Mouse (Mus musculus): ENCODE measurements at regions not wholly inside any gene's neighbourhood (a gene's known extent, or its start where the extent isn't known, plus 50 kb on each side); places are given as distances from the start of the nearest gene placed in this dataset.

GRCm38 (mm10) chr9:98140546-98140945, 107.6 kb upstream of the Clstn2 start:
- no peaks in the 10 kb centered on the region for H3K36me3 ChIP-seq (ENCODE audit: control insufficient read depth, insufficient read depth)
- H3K4me3 ChIP-seq: no peak overlapping the region
- no peaks in the 10 kb centered on the region for H3K27me3 ChIP-seq (ENCODE audit: control insufficient read depth, insufficient read depth, insufficient read length)
- no peaks in the 10 kb centered on the region for H3K79me2 ChIP-seq (ENCODE audit: control insufficient read depth, insufficient read depth)
- TF ChIP-seq SRF (IDR thresholded peaks at IDR 0.05; ENCODE audit: control insufficient read depth, insufficient read length, low read depth): no peak
- TF ChIP-seq USF1 (IDR thresholded peaks at IDR 0.05; ENCODE audit: low read depth): no peak
- TF ChIP-seq TCF12 (IDR thresholded peaks at IDR 0.05; ENCODE audit: insufficient read depth, poor library complexity, severe bottlenecking): no peak
- TF ChIP-seq POLR2AphosphoS2 (IDR thresholded peaks at IDR 0.05; ENCODE audit: insufficient read length, low read depth): no peak
- TF ChIP-seq POLR2A (IDR thresholded peaks at IDR 0.05; ENCODE audit: insufficient read length, low read depth): no peak
- TF ChIP-seq MYOG (IDR thresholded peaks at IDR 0.05; ENCODE audit: control insufficient read depth in 1 of 3, insufficient read depth in 1 of 3, insufficient read length in 2 of 3, low read depth in 2 of 3): no peak
- TF ChIP-seq REST (IDR thresholded peaks at IDR 0.05; ENCODE audit: insufficient read depth, insufficient read length): no peak
- TF ChIP-seq E2F4 (IDR thresholded peaks at IDR 0.05; ENCODE audit: insufficient read depth): no peak
- TF ChIP-seq TCF3 (IDR thresholded peaks at IDR 0.05; ENCODE audit: insufficient read length, low read depth): no peak
- no peak for TF ChIP-seq CEBPB (IDR thresholded peaks at IDR 0.05; ENCODE audit: insufficient read depth, poor library complexity, severe bottlenecking)
- TF ChIP-seq MYOD1 (IDR thresholded peaks at IDR 0.05; ENCODE audit: control insufficient read depth in 1 of 3, insufficient read length in 2 of 3, low read depth in 2 of 3): no peak
- no peak for TF ChIP-seq MAX (IDR thresholded peaks at IDR 0.05; ENCODE audit: low read depth)
- H3K4me2 ChIP-seq (ENCODE audit: low read depth): no peak overlapping the region
- H3ac ChIP-seq (ENCODE audit: control insufficient read depth, insufficient read length): no peak overlapping the region

- Histone ChIP-seq H3K27me3 (ENCODE audit: control insufficient read depth, insufficient read depth, insufficient read length) (no peaks in the 10 kb centered on the region), H3ac (ENCODE audit: control insufficient read depth, insufficient read length) (no peak overlapping the region), H3K79me2 (ENCODE audit: control insufficient read depth, insufficient read depth) (no peaks in the 10 kb centered on the region), H3K4me3 (no peak overlapping the region), H3K4me2 (ENCODE audit: low read depth) (no peak overlapping the region), H3K36me3 (ENCODE audit: control insufficient read depth, insufficient read depth) (no peaks in the 10 kb centered on the region)
- no peak for TF ChIP-seq MYOG (IDR thresholded peaks at IDR 0.05; ENCODE audit: control insufficient read depth in 1 of 3, insufficient read depth in 1 of 3, insufficient read length in 2 of 3, low read depth in 2 of 3)
- no peak for TF ChIP-seq SRF (IDR thresholded peaks at IDR 0.05; ENCODE audit: control insufficient read depth, insufficient read length, low read depth)
- TF ChIP-seq TCF12 (IDR thresholded peaks at IDR 0.05; ENCODE audit: insufficient read depth, poor library complexity, severe bottlenecking): no peak
- no peak for TF ChIP-seq POLR2AphosphoS2 (IDR thresholded peaks at IDR 0.05; ENCODE audit: insufficient read length, low read depth)
- TF ChIP-seq E2F4 (IDR thresholded peaks at IDR 0.05; ENCODE audit: insufficient read depth): no peak
- TF ChIP-seq MYOD1 (IDR thresholded peaks at IDR 0.05; ENCODE audit: control insufficient read depth in 1 of 3, insufficient read length in 2 of 3, low read depth in 2 of 3): no peak
- TF ChIP-seq CEBPB (IDR thresholded peaks at IDR 0.05; ENCODE audit: insufficient read depth, poor library complexity, severe bottlenecking): no peak
- TF ChIP-seq TCF3 (IDR thresholded peaks at IDR 0.05; ENCODE audit: insufficient read length, low read depth): no peak
- no peak for TF ChIP-seq POLR2A (IDR thresholded peaks at IDR 0.05; ENCODE audit: insufficient read length, low read depth)
- TF ChIP-seq USF1 (IDR thresholded peaks at IDR 0.05; ENCODE audit: low read depth): no peak
- no peak for TF ChIP-seq MAX (IDR thresholded peaks at IDR 0.05; ENCODE audit: low read depth)
- TF ChIP-seq REST (IDR thresholded peaks at IDR 0.05; ENCODE audit: insufficient read depth, insufficient read length): no peak
Observed at GRCm38 (mm10) chr9:98142121-98142520, 109.1 kb upstream of the Clstn2 start.

- Histone ChIP-seq H3K27me3 (ENCODE audit: control insufficient read depth, insufficient read depth, insufficient read length) (no peaks in the 10 kb centered on the region), H3K36me3 (ENCODE audit: control insufficient read depth, insufficient read depth) (no peaks in the 10 kb centered on the region), H3K4me3 (no peak overlapping the region), H3K4me2 (ENCODE audit: low read depth) (no peak overlapping the region), H3K79me2 (ENCODE audit: control insufficient read depth, insufficient read depth) (no peaks in the 10 kb centered on the region), H3ac (ENCODE audit: control insufficient read depth, insufficient read length) (no peak overlapping the region)
- TF ChIP-seq SRF (IDR thresholded peaks at IDR 0.05; ENCODE audit: control insufficient read depth, insufficient read length, low read depth) (no peak), TCF12 (IDR thresholded peaks at IDR 0.05; ENCODE audit: insufficient read depth, poor library complexity, severe bottlenecking) (no peak), MYOG (IDR thresholded peaks at IDR 0.05; ENCODE audit: control insufficient read depth in 1 of 3, insufficient read depth in 1 of 3, insufficient read length in 2 of 3, low read depth in 2 of 3) (no peak), CEBPB (IDR thresholded peaks at IDR 0.05; ENCODE audit: insufficient read depth, poor library complexity, severe bottlenecking) (no peak), E2F4 (IDR thresholded peaks at IDR 0.05; ENCODE audit: insufficient read depth) (no peak), REST (IDR thresholded peaks at IDR 0.05; ENCODE audit: insufficient read depth, insufficient read length) (no peak), POLR2A (IDR thresholded peaks at IDR 0.05; ENCODE audit: insufficient read length, low read depth) (no peak)
Observed at GRCm38 (mm10) chr9:98146901-98147300, 113.9 kb upstream of the Clstn2 start.

- no peaks in the 10 kb centered on the region for H3K79me2 ChIP-seq (ENCODE audit: control insufficient read depth, insufficient read depth)
- TF ChIP-seq POLR2A (IDR thresholded peaks at IDR 0.05; ENCODE audit: insufficient read length, low read depth) (no peak), CEBPB (IDR thresholded peaks at IDR 0.05; ENCODE audit: insufficient read depth, poor library complexity, severe bottlenecking) (no peak), REST (IDR thresholded peaks at IDR 0.05; ENCODE audit: insufficient read depth, insufficient read length) (no peak), SRF (IDR thresholded peaks at IDR 0.05; ENCODE audit: control insufficient read depth, insufficient read length, low read depth) (no peak), POLR2AphosphoS2 (IDR thresholded peaks at IDR 0.05; ENCODE audit: insufficient read length, low read depth) (no peak), MYOG (IDR thresholded peaks at IDR 0.05; ENCODE audit: control insufficient read depth in 1 of 3, insufficient read depth in 1 of 3, insufficient read length in 2 of 3, low read depth in 2 of 3) (no peak), USF1 (IDR thresholded peaks at IDR 0.05; ENCODE audit: low read depth) (no peak), MYOD1 (IDR thresholded peaks at IDR 0.05; ENCODE audit: control insufficient read depth in 1 of 3, insufficient read length in 2 of 3, low read depth in 2 of 3) (no peak)
- H3ac ChIP-seq (ENCODE audit: control insufficient read depth, insufficient read length): no peak overlapping the region
- H3K36me3 ChIP-seq (ENCODE audit: control insufficient read depth, insufficient read depth): no peaks in the 10 kb centered on the region
- no peak overlapping the region for H3K4me3 ChIP-seq
- H3K4me2 ChIP-seq (ENCODE audit: low read depth): no peak overlapping the region
- no peaks in the 10 kb centered on the region for H3K27me3 ChIP-seq (ENCODE audit: control insufficient read depth, insufficient read depth, insufficient read length)
Observed at GRCm38 (mm10) chr9:98158421-98158820, 125.4 kb upstream of the Clstn2 start.

- Histone ChIP-seq H3K27me3 (ENCODE audit: control insufficient read depth, insufficient read depth, insufficient read length) (no peaks in the 10 kb centered on the region), H3K4me3 (no peak overlapping the region)
- no peak for TF ChIP-seq REST (IDR thresholded peaks at IDR 0.05; ENCODE audit: insufficient read depth, insufficient read length)
- TF ChIP-seq MAX (IDR thresholded peaks at IDR 0.05; ENCODE audit: low read depth): no peak
- no peak for TF ChIP-seq TCF3 (IDR thresholded peaks at IDR 0.05; ENCODE audit: insufficient read length, low read depth)
- no peak for TF ChIP-seq POLR2AphosphoS2 (IDR thresholded peaks at IDR 0.05; ENCODE audit: insufficient read length, low read depth)
- no peak for TF ChIP-seq E2F4 (IDR thresholded peaks at IDR 0.05; ENCODE audit: insufficient read depth)
- TF ChIP-seq MYOG (IDR thresholded peaks at IDR 0.05; ENCODE audit: control insufficient read depth in 1 of 3, insufficient read depth in 1 of 3, insufficient read length in 2 of 3, low read depth in 2 of 3): no peak
- no peak for TF ChIP-seq CEBPB (IDR thresholded peaks at IDR 0.05; ENCODE audit: insufficient read depth, poor library complexity, severe bottlenecking)
- no peak for TF ChIP-seq SRF (IDR thresholded peaks at IDR 0.05; ENCODE audit: control insufficient read depth, insufficient read length, low read depth)
- no peak for TF ChIP-seq MYOD1 (IDR thresholded peaks at IDR 0.05; ENCODE audit: control insufficient read depth in 1 of 3, insufficient read length in 2 of 3, low read depth in 2 of 3)
- TF ChIP-seq TCF12 (IDR thresholded peaks at IDR 0.05; ENCODE audit: insufficient read depth, poor library complexity, severe bottlenecking): no peak
- TF ChIP-seq POLR2A (IDR thresholded peaks at IDR 0.05; ENCODE audit: insufficient read length, low read depth): no peak
- no peak for TF ChIP-seq USF1 (IDR thresholded peaks at IDR 0.05; ENCODE audit: low read depth)
Observed at GRCm38 (mm10) chr9:98164489-98164888, 122.7 kb upstream of the Nmnat3 start.

More at GRCm38 (mm10) chr9:98164489-98164888, 122.7 kb upstream of the Nmnat3 start:
- no peaks in the 10 kb centered on the region for H3K36me3 ChIP-seq (ENCODE audit: control insufficient read depth, insufficient read depth)
- no peak overlapping the region for H3K4me2 ChIP-seq (ENCODE audit: low read depth)
- H3ac ChIP-seq (ENCODE audit: control insufficient read depth, insufficient read length): no peak overlapping the region
- H3K79me2 ChIP-seq (ENCODE audit: control insufficient read depth, insufficient read depth): no peaks in the 10 kb centered on the region

All from myocyte (in vitro differentiated cells).